Mouse (Mus musculus) C2C12 (cell line): ENCODE results near the gene Ldb3.

ENCODE experiments used
- CEBPB ChIP-seq: IDR thresholded peaks from one replicate; pipeline ENCODE4 v1.6.1; 2011; ENCODE audit warnings: low read depth, mild to moderate bottlenecking, control low read depth, moderate library complexity
- CTCF ChIP-seq: IDR thresholded peaks from one replicate; pipeline ENCODE4 v1.5.1; 2011; ENCODE audit not compliant: control insufficient read depth, insufficient read depth, insufficient read length
- FOSL1 ChIP-seq: IDR thresholded peaks from one replicate; pipeline ENCODE4 v1.8.0; 2011; ENCODE audit warnings: mild to moderate bottlenecking, low read length; ENCODE audit not compliant: poor library complexity, insufficient read depth, severe bottlenecking
- MAX ChIP-seq: IDR thresholded peaks from one replicate; pipeline ENCODE4 v1.6.1; 2011; ENCODE audit warnings: mild to moderate bottlenecking, control low read depth
- MYOD1 ChIP-seq: IDR thresholded peaks from one replicate; pipeline ENCODE4 v1.6.1; 2011; ENCODE audit warnings: low read depth; ENCODE audit not compliant: control insufficient read depth, insufficient read length
- MYOG ChIP-seq: IDR thresholded peaks from one replicate; pipeline ENCODE4 v1.6.1; 2011; ENCODE audit not compliant: control insufficient read depth, insufficient read length; ENCODE audit errors: extremely low read depth
- USF1 ChIP-seq: IDR thresholded peaks from one replicate; pipeline ENCODE4 v1.6.1; 2011; ENCODE audit warnings: low read depth, mild to moderate bottlenecking, control low read depth, moderate library complexity

DNA sequence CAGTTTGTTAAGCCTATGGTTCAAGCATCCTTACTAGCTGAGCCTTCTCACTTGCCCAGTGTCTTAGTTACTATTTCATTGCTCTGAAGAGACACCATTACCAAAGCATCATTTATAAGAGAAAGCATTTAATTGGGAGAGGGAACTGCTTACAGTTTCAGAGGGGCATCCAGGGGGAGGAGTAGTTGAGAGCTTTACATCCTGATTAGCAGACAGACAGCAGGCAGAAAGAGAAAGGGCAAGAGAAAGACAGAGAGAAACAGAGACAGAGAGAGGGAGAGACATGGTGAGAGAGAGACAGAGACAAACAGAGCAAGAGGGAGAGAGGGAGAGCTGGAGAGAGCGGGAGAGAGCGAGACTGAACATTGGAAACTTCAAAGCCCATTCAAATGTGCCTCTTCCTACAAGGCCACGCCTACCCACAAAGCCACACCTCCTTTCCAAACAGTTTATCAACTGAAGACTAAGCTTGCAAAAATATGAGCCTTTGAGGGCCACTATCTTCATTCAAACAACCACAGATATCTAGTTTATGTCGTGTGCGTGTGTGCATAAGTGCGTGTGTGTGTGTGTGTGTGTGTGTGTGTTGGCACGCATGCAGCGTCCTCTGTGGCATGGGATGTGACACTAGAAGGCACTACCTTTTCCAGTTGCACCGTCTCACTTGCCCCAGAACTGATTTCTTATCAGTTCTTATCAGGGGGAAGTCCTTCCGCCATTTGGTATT lies 44.4 kb upstream of the Ldb3 start:
- TF ChIP-seq CTCF (no peak), MAX (no peak), MYOG (no peak), USF1 (no peak), MYOD1 (no peak), FOSL1 (no peak), CEBPB (no peak)
